Mouse (Mus musculus): Measurements from ENCODE around the gene Ndufs5.
A peak's percentile ranks its signal among the peaks of the same experiment; 100 is the strongest.

Gene Ndufs5

GRCm38 (mm10) chr4:123687025-123687781, 30.8 kb downstream of the Ndufs5 start:
- DNase-seq (ENCODE audit: low read depth), result no peak

GRCm38 (mm10) chr4:123686368-123687024, 31.5 kb downstream of the Ndufs5 start:
- no peak for DNase-seq (ENCODE audit: low read depth)

- DNase-seq (ENCODE audit: low read depth), result no peak
Observed at GRCm38 (mm10) chr4:123685506-123686242, 32.3 kb downstream of the Ndufs5 start.

- no peak for DNase-seq (ENCODE audit: low read depth)
Observed at GRCm38 (mm10) chr4:123685046-123685445, 33.0 kb downstream of the Ndufs5 start.

- no peak for DNase-seq (ENCODE audit: low read depth)
Observed at GRCm38 (mm10) chr4:123684260-123684659, 33.7 kb downstream of the Ndufs5 start, which contains the start of gene Macf1. Macf1 (minus strand) TSS chr4:123684360.

- DNase-seq (ENCODE audit: low read depth), result no peak
Observed at GRCm38 (mm10) chr4:123682291-123682690, 35.7 kb downstream of the Ndufs5 start.

GRCm38 (mm10) chr4:123680962-123681361, 37.0 kb downstream of the Ndufs5 start:
- DNase-seq (ENCODE audit: low read depth), result no peak

GRCm38 (mm10) chr4:123677060-123677804, 40.8 kb downstream of the Ndufs5 start:
- DNase-seq (ENCODE audit: low read depth), result no peak

- DNase-seq (ENCODE audit: low read depth), result no peak
Observed at GRCm38 (mm10) chr4:123670598-123670997, 47.4 kb downstream of the Ndufs5 start.

- no peak for DNase-seq (ENCODE audit: low read depth)
Observed at GRCm38 (mm10) chr4:123669696-123670095, 48.3 kb downstream of the Ndufs5 start.

GRCm38 (mm10) chr4:123667260-123667867, 50.6 kb downstream of the Ndufs5 start:
- DNase-seq (ENCODE audit: low read depth), result peak; percentile 60

GRCm38 (mm10) chr4:123666517-123666916, 51.5 kb downstream of the Ndufs5 start:
- no peak for DNase-seq (ENCODE audit: low read depth)

GRCm38 (mm10) chr4:123665681-123666278, 52.2 kb downstream of the Ndufs5 start:
- DNase-seq (ENCODE audit: low read depth), result no peak

- DNase-seq (ENCODE audit: low read depth), result no peak
Observed at GRCm38 (mm10) chr4:123664951-123665661, 52.9 kb downstream of the Ndufs5 start.

GRCm38 (mm10) chr4:123664021-123664950, 53.7 kb downstream of the Ndufs5 start:
- no peak for DNase-seq (ENCODE audit: low read depth)

GRCm38 (mm10) chr4:123663688-123663965, 54.4 kb downstream of the Ndufs5 start:
- no peak for DNase-seq (ENCODE audit: low read depth)

- no peak for DNase-seq (ENCODE audit: low read depth)
Observed at GRCm38 (mm10) chr4:123662914-123663687, 54.9 kb downstream of the Ndufs5 start.

All from c-Kit-positive CD71-negative TER-119-negative erythroid progenitor cells, embryonic 14.5 days (primary cell).